Mouse (Mus musculus): ENCODE measurements around the gene Spen. TPM values are rescaled to one million over a fixed set of nuclear protein-coding genes. Genes with fewer than 3 reads are reported as not detected.

Gene Spen
- total and polyA plus RNA-seq, 2 experiments from 2014 or later = 10.7 to 24.7 TPM

DNA sequence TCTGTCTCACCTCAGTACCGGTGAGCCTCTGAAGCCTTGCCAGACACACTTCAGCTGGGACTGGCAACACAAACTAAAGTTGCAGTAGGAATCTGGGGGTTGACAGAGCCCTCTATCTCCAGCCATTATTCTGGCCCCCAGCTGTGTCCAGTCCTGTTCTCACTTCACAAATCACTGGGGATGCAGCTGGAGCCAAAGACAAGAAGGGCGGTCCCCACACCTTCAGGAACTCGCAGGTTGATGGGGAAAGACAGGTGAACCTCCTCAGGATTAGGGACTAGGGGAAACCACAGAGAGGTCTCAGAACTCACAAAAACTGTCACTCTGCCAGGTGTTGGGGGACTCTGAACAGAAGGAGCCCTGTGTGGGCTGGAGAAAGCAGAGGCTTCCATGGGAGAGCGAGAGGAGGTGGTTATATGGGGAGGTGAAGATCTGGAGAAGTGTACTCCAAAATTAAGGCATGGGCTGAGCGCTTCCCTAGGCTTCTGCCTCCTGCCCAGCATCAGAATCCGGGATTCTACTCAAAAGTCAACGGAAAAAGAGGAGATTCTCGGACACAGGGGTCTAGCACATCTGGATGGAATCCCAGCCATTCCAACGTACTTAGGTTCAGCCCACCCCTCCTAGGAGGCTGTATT lies 118.1 kb downstream of the Spen start, which contains the start of gene Hspb7:
Gene Hspb7 (plus strand): TSS at position 588 of the 638 bp plus-strand sequence.
- ATAC-seq = no peak
- no peak within 1 kb of the TSS for H3K4me3 ChIP-seq (ENCODE audit: low read depth, low read length)
- no peaks in the 10 kb centered on the region for H3K27me3 ChIP-seq (ENCODE audit: insufficient read depth, low read length)
- no peak within 1 kb of the TSS for H3K9ac ChIP-seq
- no peaks in the 10 kb centered on the region for H3K4me1 ChIP-seq (ENCODE audit: insufficient read depth)
- no peaks in the 10 kb centered on the region for H3K36me3 ChIP-seq (ENCODE audit: insufficient read depth)
- H3K27ac ChIP-seq (ENCODE audit: low read depth, low read length) = no peak within 1 kb of the TSS
- TF ChIP-seq CTCF (IDR thresholded peaks at IDR 0.05; ENCODE audit: low read depth) = no peak
- no peak for DNase-seq
- H3K9me3 ChIP-seq (ENCODE audit: low read length) = no peaks in the 10 kb centered on the region
- H3K4me2 ChIP-seq (ENCODE audit: low read depth) = no peak within 1 kb of the TSS
- 61% methylated on average over 9 of the region's 9 CpGs for WGBS

DNA sequence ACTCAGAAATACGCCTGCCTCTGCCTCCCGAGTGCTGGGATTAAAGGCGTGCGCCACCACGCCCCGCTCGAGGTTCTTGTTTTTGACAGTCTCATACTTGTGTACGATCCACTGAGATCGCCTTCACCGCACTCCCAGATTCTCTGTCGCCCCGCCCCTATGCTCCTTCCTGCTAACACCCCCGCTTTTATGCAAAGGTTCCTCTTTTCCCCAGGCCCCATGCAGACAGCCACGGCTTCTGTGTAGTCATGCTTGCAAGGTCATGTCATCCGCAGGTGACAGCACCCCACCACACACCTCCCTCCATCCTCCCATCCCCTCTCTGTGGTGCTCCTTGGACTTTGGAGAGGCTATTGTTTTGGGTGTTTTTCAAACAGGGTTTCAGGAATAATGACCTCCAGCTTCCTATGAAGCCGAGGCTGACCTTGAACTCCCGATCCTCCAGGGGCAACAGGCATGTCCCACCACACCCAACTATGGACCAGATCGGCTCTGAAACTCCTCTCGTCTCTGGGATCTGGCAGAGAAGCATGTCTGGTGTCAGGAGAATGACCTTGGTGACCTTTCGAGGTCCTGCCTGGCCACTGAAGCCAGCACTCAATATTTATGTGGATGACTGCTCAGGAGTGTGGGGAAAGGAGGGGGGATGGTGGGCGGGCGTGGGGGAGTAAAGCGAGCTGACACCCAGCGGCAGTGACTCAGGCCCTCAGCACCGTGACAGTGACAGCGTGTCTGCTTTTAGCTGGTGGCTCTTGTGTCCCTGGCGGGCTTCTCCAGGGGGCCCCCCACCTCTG lies 118.8 kb downstream of the Spen start:
- ATAC-seq = no peak
- TF ChIP-seq CTCF (IDR thresholded peaks at IDR 0.05; ENCODE audit: low read depth) = no peak
- Histone ChIP-seq H3K36me3 (ENCODE audit: insufficient read depth) (no peaks in the 10 kb centered on the region), H3K9me3 (ENCODE audit: low read length) (no peaks in the 10 kb centered on the region), H3K27me3 (ENCODE audit: insufficient read depth, low read length) (no peaks in the 10 kb centered on the region), H3K4me2 (ENCODE audit: low read depth) (no peak overlapping the region), H3K4me3 (ENCODE audit: low read depth, low read length) (no peak overlapping the region), H3K4me1 (ENCODE audit: insufficient read depth) (no peaks in the 10 kb centered on the region), H3K9ac (no peak overlapping the region), H3K27ac (ENCODE audit: low read depth, low read length) (no peak overlapping the region)
- WGBS = 74% methylated on average over 27 of the region's 27 CpGs
- no peak for DNase-seq

Other genes starting within 250 kb of the Spen start
- gene Epha2, start 237.4 kb downstream of the Spen start, total RNA-seq (2014; rRNA removed) = 1.2 and 1.4 TPM in 2 replicates
- gene Epha2, start 237.4 kb downstream of the Spen start, polyA plus RNA-seq (2015; fragmentation: Nextera tagmentation; extraction: Ambion mirVana) = 0.33 and 0.39 TPM in 2 replicates
- gene Fam131c, start 170.4 kb downstream of the Spen start, total RNA-seq (2014; rRNA removed) = 48.8 and 50.4 TPM in 2 replicates
- gene Fam131c, start 170.4 kb downstream of the Spen start, polyA plus RNA-seq (2015; fragmentation: Nextera tagmentation; extraction: Ambion mirVana) = 28.9 and 37.0 TPM in 2 replicates
- gene Clcnka, start 139.9 kb downstream of the Spen start, total RNA-seq (2014; rRNA removed) = 0.24 TPM in 1 of 2 replicates, not detected in the other
- gene Clcnka, start 139.9 kb downstream of the Spen start, polyA plus RNA-seq (2015; fragmentation: Nextera tagmentation; extraction: Ambion mirVana) = 0.10 TPM in 1 of 2 replicates, not detected in the other
- gene Clcnkb, start 122.6 kb downstream of the Spen start, total RNA-seq (2014; rRNA removed) = 0.08 TPM in 1 of 2 replicates, not detected in the other
- 0.25 TPM in 1 of 2 replicates, not detected in the other for gene Clcnkb, start 122.6 kb downstream of the Spen start, polyA plus RNA-seq (2015; fragmentation: Nextera tagmentation; extraction: Ambion mirVana)
- not detected in 2 replicates for gene Hspb7, start 117.8 kb downstream of the Spen start, total RNA-seq (2014; rRNA removed)
- gene Hspb7, start 117.8 kb downstream of the Spen start, polyA plus RNA-seq (2015; fragmentation: Nextera tagmentation; extraction: Ambion mirVana) = not detected in 2 replicates
- gene Srarp, start 102.5 kb downstream of the Spen start, total RNA-seq (2014; rRNA removed) = 2.4 and 4.6 TPM in 2 replicates
- 0.63 and 0.69 TPM in 2 replicates for gene Srarp, start 102.5 kb downstream of the Spen start, polyA plus RNA-seq (2015; fragmentation: Nextera tagmentation; extraction: Ambion mirVana)
- gene Zbtb17, start 93.9 kb downstream of the Spen start, total RNA-seq (2014; rRNA removed) = 42.1 and 51.5 TPM in 2 replicates
- gene Zbtb17, start 93.9 kb downstream of the Spen start, polyA plus RNA-seq (2015; fragmentation: Nextera tagmentation; extraction: Ambion mirVana) = 32.8 and 34.8 TPM in 2 replicates
- gene Fblim1, start 67.5 kb upstream of the Spen start, total RNA-seq (2014; rRNA removed) = 20.8 and 22.3 TPM in 2 replicates
- gene Fblim1, start 67.5 kb upstream of the Spen start, polyA plus RNA-seq (2015; fragmentation: Nextera tagmentation; extraction: Ambion mirVana) = 24.9 and 26.1 TPM in 2 replicates
- gene Tmem82, start 80.0 kb upstream of the Spen start, total RNA-seq (2014; rRNA removed) = 0.33 and 0.54 TPM in 2 replicates
- gene Tmem82, start 80.0 kb upstream of the Spen start, polyA plus RNA-seq (2015; fragmentation: Nextera tagmentation; extraction: Ambion mirVana) = 0.21 and 0.24 TPM in 2 replicates
- 4.0 and 4.8 TPM in 2 replicates for gene Slc25a34, start 85.2 kb upstream of the Spen start, total RNA-seq (2014; rRNA removed)
- gene Slc25a34, start 85.2 kb upstream of the Spen start, polyA plus RNA-seq (2015; fragmentation: Nextera tagmentation; extraction: Ambion mirVana) = 0.72 and 1.1 TPM in 2 replicates
- gene Plekhm2, start 126.3 kb upstream of the Spen start, total RNA-seq (2014; rRNA removed) = 27.3 and 33.7 TPM in 2 replicates
- gene Plekhm2, start 126.3 kb upstream of the Spen start, polyA plus RNA-seq (2015; fragmentation: Nextera tagmentation; extraction: Ambion mirVana) = 5.0 and 5.6 TPM in 2 replicates
- 3.1 and 4.8 TPM in 2 replicates for gene Rsc1a1, start 147.0 kb upstream of the Spen start, total RNA-seq (2014; rRNA removed)
- 0.36 and 0.53 TPM in 2 replicates for gene Rsc1a1, start 147.0 kb upstream of the Spen start, polyA plus RNA-seq (2015; fragmentation: Nextera tagmentation; extraction: Ambion mirVana)
- 17.2 and 20.7 TPM in 2 replicates for gene Ddi2, start 184.8 kb upstream of the Spen start, total RNA-seq (2014; rRNA removed)
- 8.2 and 11.1 TPM in 2 replicates for gene Ddi2, start 184.8 kb upstream of the Spen start, polyA plus RNA-seq (2015; fragmentation: Nextera tagmentation; extraction: Ambion mirVana)
- not detected in 2 replicates for gene Agmat, start 208.1 kb upstream of the Spen start, total RNA-seq (2014; rRNA removed)
- not detected in 2 replicates for gene Agmat, start 208.1 kb upstream of the Spen start, polyA plus RNA-seq (2015; fragmentation: Nextera tagmentation; extraction: Ambion mirVana)